Mouse (Mus musculus): ENCODE measurements around the gene Vav3. TPM values are rescaled to one million over a fixed set of nuclear protein-coding genes. Genes with fewer than 3 reads are reported as not detected.

Gene Vav3
- polyA plus RNA-seq, 1 experiment, result 8.8 TPM

DNA sequence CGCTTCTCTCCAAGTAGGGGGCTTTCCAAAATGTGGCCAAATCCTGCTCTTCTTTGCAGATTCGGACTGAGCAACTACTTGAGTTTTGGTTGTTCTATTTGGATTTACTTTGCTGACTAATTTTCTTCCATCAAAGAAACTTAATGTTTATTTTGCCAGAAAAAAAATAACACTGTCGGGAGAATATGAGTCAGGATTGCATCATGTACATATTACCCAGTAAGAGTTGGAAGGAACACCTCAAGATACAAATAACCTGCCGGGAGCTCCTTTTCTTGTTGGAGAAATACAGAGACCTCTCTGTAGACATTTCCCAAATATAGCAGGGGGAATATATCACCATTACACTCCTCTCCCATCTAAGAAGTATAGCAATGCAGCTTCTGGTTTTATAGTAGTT lies 300.3 kb downstream of the Vav3 start:
- Histone ChIP-seq H3K4me1 (ENCODE audit: control insufficient read depth, insufficient read depth, low read length) (no peaks in the 10 kb centered on the region), H3K27ac (ENCODE audit: insufficient read depth, low read length) (no peak overlapping the region), H3K27me3 (ENCODE audit: control insufficient read depth, insufficient read depth, low read length) (no peaks in the 10 kb centered on the region), H3K4me3 (replicated peaks; ENCODE audit: insufficient read depth, low read depth, low read length) (no peak overlapping the region)
- DNase-seq, result no peak
- no peak for TF ChIP-seq POLR2A (IDR thresholded peaks at IDR 0.05; ENCODE audit: borderline replicate concordance, insufficient read depth, low read length)
- no peak for TF ChIP-seq CTCF (IDR thresholded peaks at IDR 0.05; ENCODE audit: borderline replicate concordance, insufficient read depth, low read depth, low read length)
- 91% methylated on average over 4 of the region's 4 CpGs for WGBS

- no peaks in the 10 kb centered on the region for H3K27me3 ChIP-seq (ENCODE audit: control insufficient read depth, insufficient read depth, low read length)
- DNase-seq, result no peak
- WGBS, result 90% methylated on average over 2 of the region's 2 CpGs
- TF ChIP-seq POLR2A (IDR thresholded peaks at IDR 0.05; ENCODE audit: borderline replicate concordance, insufficient read depth, low read length) (no peak), CTCF (IDR thresholded peaks at IDR 0.05; ENCODE audit: borderline replicate concordance, insufficient read depth, low read depth, low read length) (no peak)
- H3K4me3 ChIP-seq (replicated peaks; ENCODE audit: insufficient read depth, low read depth, low read length), result no peak overlapping the region
- no peak overlapping the region for H3K27ac ChIP-seq (ENCODE audit: insufficient read depth, low read length)
- no peaks in the 10 kb centered on the region for H3K4me1 ChIP-seq (ENCODE audit: control insufficient read depth, insufficient read depth, low read length)
Measured at GRCm38 (mm10) chr3:109648242-109648641, 307.8 kb downstream of the Vav3 start.

- no peak overlapping the region for H3K27ac ChIP-seq (ENCODE audit: insufficient read depth, low read length)
- H3K4me1 ChIP-seq (ENCODE audit: control insufficient read depth, insufficient read depth, low read length), result no peaks in the 10 kb centered on the region
- H3K4me3 ChIP-seq (replicated peaks; ENCODE audit: insufficient read depth, low read depth, low read length), result no peak overlapping the region
- 98% methylated on average over 3 of the region's 3 CpGs for WGBS
- TF ChIP-seq CTCF (IDR thresholded peaks at IDR 0.05; ENCODE audit: borderline replicate concordance, insufficient read depth, low read depth, low read length), result no peak
- TF ChIP-seq POLR2A (IDR thresholded peaks at IDR 0.05; ENCODE audit: borderline replicate concordance, insufficient read depth, low read length), result no peak
- no peaks in the 10 kb centered on the region for H3K27me3 ChIP-seq (ENCODE audit: control insufficient read depth, insufficient read depth, low read length)
- DNase-seq, result no peak
Measured at GRCm38 (mm10) chr3:109651479-109651878, 311.0 kb downstream of the Vav3 start.

GRCm38 (mm10) chr3:109652860-109653631 lies 312.6 kb downstream of the Vav3 start:
- Histone ChIP-seq H3K27me3 (ENCODE audit: control insufficient read depth, insufficient read depth, low read length) (no peaks in the 10 kb centered on the region), H3K27ac (ENCODE audit: insufficient read depth, low read length) (no peak overlapping the region), H3K4me3 (replicated peaks; ENCODE audit: insufficient read depth, low read depth, low read length) (no peak overlapping the region), H3K4me1 (ENCODE audit: control insufficient read depth, insufficient read depth, low read length) (no peaks in the 10 kb centered on the region)
- TF ChIP-seq POLR2A (IDR thresholded peaks at IDR 0.05; ENCODE audit: borderline replicate concordance, insufficient read depth, low read length) (no peak), CTCF (IDR thresholded peaks at IDR 0.05; ENCODE audit: borderline replicate concordance, insufficient read depth, low read depth, low read length) (no peak)
- WGBS, result 52% methylated on average over 12 of the region's 12 CpGs
- DNase-seq, result no peak

- no peaks in the 10 kb centered on the region for H3K4me1 ChIP-seq (ENCODE audit: control insufficient read depth, insufficient read depth, low read length)
- no peak for DNase-seq
- no peak overlapping the region for H3K27ac ChIP-seq (ENCODE audit: insufficient read depth, low read length)
- no peak overlapping the region for H3K4me3 ChIP-seq (replicated peaks; ENCODE audit: insufficient read depth, low read depth, low read length)
- no peaks in the 10 kb centered on the region for H3K27me3 ChIP-seq (ENCODE audit: control insufficient read depth, insufficient read depth, low read length)
- TF ChIP-seq CTCF (IDR thresholded peaks at IDR 0.05; ENCODE audit: borderline replicate concordance, insufficient read depth, low read depth, low read length) (no peak), POLR2A (IDR thresholded peaks at IDR 0.05; ENCODE audit: borderline replicate concordance, insufficient read depth, low read length) (no peak)
- 49% methylated on average over 4 of the region's 4 CpGs for WGBS
Measured at GRCm38 (mm10) chr3:109654386-109654785, 313.9 kb downstream of the Vav3 start.

- no peaks in the 10 kb centered on the region for H3K27me3 ChIP-seq (ENCODE audit: control insufficient read depth, insufficient read depth, low read length)
- H3K4me1 ChIP-seq (ENCODE audit: control insufficient read depth, insufficient read depth, low read length), result no peaks in the 10 kb centered on the region
- no peak overlapping the region for H3K4me3 ChIP-seq (replicated peaks; ENCODE audit: insufficient read depth, low read depth, low read length)
- no peak for DNase-seq
- H3K27ac ChIP-seq (ENCODE audit: insufficient read depth, low read length), result no peak overlapping the region
- TF ChIP-seq POLR2A (IDR thresholded peaks at IDR 0.05; ENCODE audit: borderline replicate concordance, insufficient read depth, low read length), result no peak
- no peak for TF ChIP-seq CTCF (IDR thresholded peaks at IDR 0.05; ENCODE audit: borderline replicate concordance, insufficient read depth, low read depth, low read length)
- 57% methylated on average over 4 of the region's 4 CpGs for WGBS
Measured at GRCm38 (mm10) chr3:109671716-109672115, 331.3 kb downstream of the Vav3 start.

DNA sequence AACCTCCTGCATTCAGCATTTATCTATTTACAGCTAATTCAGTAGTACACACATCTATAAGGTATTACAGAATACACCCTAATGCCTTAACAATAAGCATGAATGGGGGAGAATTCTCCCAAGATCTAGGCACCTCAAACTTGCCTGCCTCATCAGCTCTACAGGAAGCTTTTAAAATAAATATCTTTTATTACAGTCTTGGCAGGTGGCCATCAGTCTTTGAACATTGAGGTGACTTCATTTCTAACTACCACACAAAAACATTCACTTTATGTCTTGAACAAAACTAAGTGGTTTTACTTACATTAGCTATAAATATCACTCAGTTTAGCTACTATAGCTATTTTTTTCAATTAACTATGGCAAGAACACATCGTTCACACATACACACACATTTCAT lies 332.5 kb downstream of the Vav3 start:
- H3K27ac ChIP-seq (ENCODE audit: insufficient read depth, low read length), result no peak overlapping the region
- no peak for DNase-seq
- H3K4me3 ChIP-seq (replicated peaks; ENCODE audit: insufficient read depth, low read depth, low read length), result no peak overlapping the region
- H3K4me1 ChIP-seq (ENCODE audit: control insufficient read depth, insufficient read depth, low read length), result no peaks in the 10 kb centered on the region
- H3K27me3 ChIP-seq (ENCODE audit: control insufficient read depth, insufficient read depth, low read length), result no peaks in the 10 kb centered on the region
- no peak for TF ChIP-seq POLR2A (IDR thresholded peaks at IDR 0.05; ENCODE audit: borderline replicate concordance, insufficient read depth, low read length)
- TF ChIP-seq CTCF (IDR thresholded peaks at IDR 0.05; ENCODE audit: borderline replicate concordance, insufficient read depth, low read depth, low read length), result no peak
- 93% methylated on average over 1 of the region's 1 CpGs for WGBS

GRCm38 (mm10) chr3:109680281-109680680 lies 339.8 kb downstream of the Vav3 start:
- H3K4me1 ChIP-seq (ENCODE audit: control insufficient read depth, insufficient read depth, low read length), result no peaks in the 10 kb centered on the region
- H3K4me3 ChIP-seq (replicated peaks; ENCODE audit: insufficient read depth, low read depth, low read length), result no peak overlapping the region
- TF ChIP-seq POLR2A (IDR thresholded peaks at IDR 0.05; ENCODE audit: borderline replicate concordance, insufficient read depth, low read length), result no peak
- no peak for TF ChIP-seq CTCF (IDR thresholded peaks at IDR 0.05; ENCODE audit: borderline replicate concordance, insufficient read depth, low read depth, low read length)
- WGBS, result 54% methylated on average over 2 of the region's 2 CpGs
- no peak overlapping the region for H3K27ac ChIP-seq (ENCODE audit: insufficient read depth, low read length)
- no peaks in the 10 kb centered on the region for H3K27me3 ChIP-seq (ENCODE audit: control insufficient read depth, insufficient read depth, low read length)
- DNase-seq, result no peak
